Mouse (Mus musculus) heart, postnatal 0 days (tissue): ENCODE results near the gene Gdf11. TPM values are rescaled to one million over a fixed set of nuclear protein-coding genes. Genes with fewer than 3 reads are reported as not detected.

Source experiments
- ATAC-seq: fragments of 200-750 bp; cut with Nextera tagmentation; 2 replicates; pipeline ENCODE4 v1.8.0; 2017; ENCODE audit warnings: low read depth, moderate number of reproducible peaks, moderate library complexity; ENCODE audit not compliant: insufficient read depth
- DNase-seq: peaks from one replicate; pipeline ENCODE4 v3.0.0-alpha.2; 2016; ENCODE audit warnings: low spot score
- H3K27ac ChIP-seq: fragments of 300-500 bp; sonication (generic); 2 replicates; pipeline ENCODE4 v1.5.1; 2014; ENCODE audit warnings: low read depth, mild to moderate bottlenecking
- H3K27me3 ChIP-seq: fragments of 300-500 bp; sonication (generic); 2 replicates; pipeline ENCODE4 v1.6.1; 2014; ENCODE audit warnings: low read length, mixed read lengths; ENCODE audit not compliant: control insufficient read depth, insufficient read depth
- H3K36me3 ChIP-seq: fragments of 300-500 bp; sonication (generic); replicated peaks from 2 replicates; pipeline ENCODE4 v1.6.1; 2014; ENCODE audit warnings: low read length, mixed read lengths; ENCODE audit not compliant: control insufficient read depth, insufficient read depth
- H3K4me1 ChIP-seq: fragments of 300-500 bp; sonication (generic); 2 replicates; pipeline ENCODE4 v1.6.1; 2014; ENCODE audit warnings: antibody characterized with exemption; ENCODE audit not compliant: control insufficient read depth, insufficient read depth
- H3K4me2 ChIP-seq: fragments of 300-500 bp; sonication (generic); 2 replicates; pipeline ENCODE4 v1.6.1; 2014; ENCODE audit warnings: low read depth, mild to moderate bottlenecking, low read length, moderate library complexity
- H3K4me3 ChIP-seq: fragments of 300-500 bp; sonication (generic); 2 replicates; pipeline ENCODE4 v1.5.1; 2014; ENCODE audit warnings: low read depth, low read length
- H3K9ac ChIP-seq: fragments of 300-500 bp; sonication (generic); replicated peaks from 2 replicates; pipeline ENCODE4 v1.6.1; 2014; ENCODE audit warnings: low read depth, low read length, mixed read lengths
- H3K9me3 ChIP-seq: fragments of 300-500 bp; sonication (generic); replicated peaks from 2 replicates; pipeline ENCODE4 v1.6.1; 2016; ENCODE audit warnings: low read length; ENCODE audit not compliant: control insufficient read depth
- CTCF ChIP-seq: IDR thresholded peaks from 2 replicates; pipeline ENCODE4 v1.5.1; 2016; ENCODE audit warnings: antibody characterized with exemption, control low read depth, low read depth
- EP300 ChIP-seq: IDR thresholded peaks from 2 replicates; pipeline ENCODE4 v1.6.1; 2016; ENCODE audit warnings: antibody characterized with exemption, low read depth
- WGBS: fragments of 180-500 bp; shearing (Covaris S2); extraction: QIAGEN DNeasy Blood & Tissue Kit; methylation state at CpG from one replicate; pipeline ENCODE4 v1.1.7; 2014; 5-methylcytosine and 5-hydroxymethylcytosine counted together
- polyA plus RNA-seq: library from polyadenylated mRNA; unstranded; fragments of >200 nt; fragmentation: Nextera tagmentation; extraction: Ambion mirVana; gene quantifications from 2 replicates; pipeline ENCODE4 v1.2.1, GENCODE M21; 2015
- total RNA-seq: library from RNA; depleted of rRNA; stranded (reverse); fragments of >200 nt; gene quantifications from 2 replicates; pipeline ENCODE4 v1.2.3, GENCODE M21; 2014; ENCODE audit warnings: low replicate concordance

Gene Gdf11
- total and polyA plus RNA-seq, 2 experiments from 2014 or later, result 1.5 to 1.6 TPM

DNA sequence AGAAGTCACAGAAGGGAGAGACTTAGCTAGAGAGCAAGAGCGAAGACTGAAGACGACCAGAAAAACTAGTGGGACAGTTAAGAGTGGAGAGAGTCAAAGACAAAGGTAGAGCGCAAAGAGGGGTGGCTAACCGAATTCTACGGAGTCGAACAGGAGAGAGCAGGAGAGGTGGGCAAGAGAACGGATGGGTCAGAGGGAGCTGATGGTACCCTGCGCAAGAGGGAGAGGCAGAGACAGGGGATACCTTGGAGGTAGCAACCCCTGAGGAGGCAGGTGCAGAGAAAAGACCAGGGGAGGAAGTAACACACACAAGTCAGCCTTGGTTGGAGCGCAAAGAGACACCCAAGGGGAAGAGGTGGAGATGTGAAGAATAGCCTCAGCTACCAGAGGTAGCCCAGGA lies 728 bp upstream of the Gdf11 start:
- Histone ChIP-seq H3K36me3 (no peaks in the 10 kb centered on the region), H3K27ac (no peak overlapping the region), H3K9ac (peak overlapping the region; percentile 63; the same call in 1 of the 2 replicates), H3K9me3 (no peaks in the 10 kb centered on the region), H3K4me3 (peak overlapping the region; percentile 54), H3K27me3 (peaks cover 19% of the 10 kb centered on the region), H3K4me2 (peak overlapping the region; percentile 74), H3K4me1 (peaks cover 20% of the 10 kb centered on the region)
- DNase-seq (no peak), ATAC-seq (no peak)
- 3% methylated on average over 9 of the region's 9 CpGs for WGBS
- TF ChIP-seq CTCF, result no peak
- TF ChIP-seq EP300, result no peak

- Histone ChIP-seq H3K9me3 (no peaks in the 10 kb centered on the region), H3K4me3 (peak overlapping the region; percentile 54), H3K4me2 (peak overlapping the region; percentile 74), H3K9ac (peak overlapping the region; percentile 63), H3K27ac (no peak overlapping the region), H3K27me3 (peaks cover 8% of the 10 kb centered on the region; the same call in 1 of the 2 replicates), H3K36me3 (no peaks in the 10 kb centered on the region), H3K4me1 (peaks cover 20% of the 10 kb centered on the region)
- ATAC-seq (0 out of 2 replicates have a peak, but pooled peaks have one; percentile 2), DNase-seq (no peak)
- whole genome bisulfite sequencing, result 3% methylated on average over 40 of the region's 40 CpGs
- TF ChIP-seq EP300 (no peak), CTCF (no peak)
Observed at GRCm38 (mm10) chr10:128890383-128891295, 879 bp downstream of the Gdf11 start.

DNA sequence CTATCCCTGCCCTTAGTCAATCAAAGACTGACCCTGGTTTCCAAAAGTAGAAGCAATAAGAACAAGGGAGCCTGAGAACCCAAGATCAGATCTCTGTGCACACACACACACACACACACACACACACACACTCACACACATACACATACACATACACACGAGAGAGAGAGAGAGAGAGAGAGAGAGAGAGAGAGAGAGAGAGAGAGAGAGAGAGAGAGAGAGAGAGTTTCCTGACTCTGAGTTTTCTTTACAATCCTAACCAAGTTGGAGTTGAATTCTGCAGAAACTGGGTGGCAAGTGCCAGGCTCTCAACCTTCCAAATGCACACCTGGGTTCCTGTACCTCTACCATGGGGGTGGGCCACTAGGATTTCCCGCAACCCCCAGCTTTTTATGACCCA lies 1.7 kb downstream of the Gdf11 start:
- H3K4me2 ChIP-seq, result peak overlapping the region; percentile 74
- peaks cover 8% of the 10 kb centered on the region; the same call in 1 of the 2 replicates for H3K27me3 ChIP-seq
- 13% methylated on average over 2 of the region's 2 CpGs for WGBS
- TF ChIP-seq EP300, result no peak
- no peak for TF ChIP-seq CTCF
- no peak overlapping the region; the same call in 1 of the 2 replicates for H3K4me3 ChIP-seq
- no peak overlapping the region for H3K9ac ChIP-seq
- H3K27ac ChIP-seq, result no peak overlapping the region
- peaks cover 15% of the 10 kb centered on the region for H3K4me1 ChIP-seq
- DNase-seq, result no peak
- no peaks in the 10 kb centered on the region for H3K36me3 ChIP-seq
- no peaks in the 10 kb centered on the region for H3K9me3 ChIP-seq
- no peak for ATAC-seq

DNA sequence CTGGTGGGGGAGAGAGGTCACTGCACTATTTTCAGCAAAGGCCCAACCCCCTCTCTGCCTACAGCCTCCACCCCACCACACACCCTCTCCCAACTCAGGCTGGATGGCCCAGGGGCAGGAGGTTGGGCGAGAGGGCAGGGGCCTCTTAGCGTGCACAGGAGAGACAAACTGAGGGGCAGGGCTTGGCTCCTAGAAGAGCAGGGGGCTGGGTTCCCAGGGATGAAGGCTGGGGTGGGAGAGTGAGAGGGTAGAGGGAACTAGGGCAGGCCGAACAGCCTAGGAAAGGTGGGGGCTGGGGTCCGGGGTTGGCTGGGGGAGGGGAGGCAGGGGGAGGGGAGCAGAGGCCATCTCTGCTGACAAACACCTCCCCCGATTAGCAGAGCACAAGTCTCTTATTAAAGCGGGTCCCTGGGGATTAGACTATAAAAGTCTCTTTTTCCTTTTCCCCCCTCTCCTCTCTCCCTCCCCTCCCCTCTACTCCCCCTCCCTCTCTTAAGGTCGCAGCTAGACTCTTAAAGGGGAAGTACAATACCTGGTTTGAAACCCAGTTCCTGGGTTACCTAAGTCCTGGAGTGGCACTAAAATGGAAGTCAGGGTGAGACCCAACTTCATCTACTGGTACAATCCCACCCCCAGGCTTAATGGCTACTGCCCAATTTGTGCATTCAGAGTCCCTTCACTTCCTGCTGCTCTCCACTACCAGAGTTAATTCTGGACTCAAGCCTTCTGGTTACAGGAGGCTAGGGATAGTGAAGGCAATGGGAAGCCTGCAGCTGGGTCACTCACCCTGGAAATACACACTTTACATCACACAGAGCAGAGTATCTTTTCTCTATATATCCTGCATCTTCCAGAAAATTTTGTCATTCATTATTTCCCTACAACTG lies 2.3 kb downstream of the Gdf11 start:
- ATAC-seq, result peak; percentile 25
- no peaks in the 10 kb centered on the region for H3K9me3 ChIP-seq
- peaks cover 13% of the 10 kb centered on the region for H3K4me1 ChIP-seq
- DNase-seq, result peak; percentile 32
- 0 out of 2 replicates have a peak overlapping the region, but pooled peaks have one; percentile 0 for H3K9ac ChIP-seq
- TF ChIP-seq CTCF (no peak), EP300 (no peak)
- no peaks in the 10 kb centered on the region for H3K36me3 ChIP-seq
- H3K4me3 ChIP-seq, result peak overlapping the region; percentile 27
- no peak overlapping the region for H3K27ac ChIP-seq
- H3K4me2 ChIP-seq, result peak overlapping the region; percentile 56
- WGBS, result 5% methylated on average over 5 of the region's 7 CpGs
- peaks cover 8% of the 10 kb centered on the region; the same call in 1 of the 2 replicates for H3K27me3 ChIP-seq

DNA sequence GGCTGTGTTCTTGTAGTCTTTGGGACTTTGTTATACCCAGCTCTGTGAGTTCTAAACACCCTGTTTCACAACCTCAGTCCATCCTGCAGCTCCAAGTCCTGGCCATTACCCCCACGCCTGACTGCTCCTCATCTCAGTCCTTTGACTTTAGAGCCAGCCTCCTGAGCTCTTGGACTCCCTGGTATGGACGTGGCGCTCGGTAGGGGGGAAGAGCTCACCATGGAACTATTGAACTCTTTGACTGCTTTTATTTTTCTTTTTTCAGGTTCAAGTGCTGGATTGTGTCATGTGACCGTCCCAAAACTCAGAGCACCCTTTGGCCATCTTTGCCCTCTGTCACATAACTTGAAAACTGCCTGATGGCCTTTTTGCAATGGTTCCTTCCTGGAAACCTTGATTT lies 9.5 kb downstream of the Gdf11 start:
- no peak overlapping the region for H3K27ac ChIP-seq
- DNase-seq (no peak), ATAC-seq (no peak)
- TF ChIP-seq CTCF (no peak), EP300 (no peak)
- 0 out of 2 replicates have a peak, but pooled peaks cover 4% of the 10 kb centered on the region for H3K36me3 ChIP-seq
- H3K9me3 ChIP-seq, result no peaks in the 10 kb centered on the region
- WGBS, result 92% methylated on average over 5 of the region's 5 CpGs
- H3K27me3 ChIP-seq, result no peaks in the 10 kb centered on the region
- no peaks in the 10 kb centered on the region for H3K4me1 ChIP-seq
- no peak overlapping the region for H3K4me3 ChIP-seq
- no peak overlapping the region for H3K9ac ChIP-seq
- H3K4me2 ChIP-seq, result no peak overlapping the region
